Mouse (Mus musculus): ENCODE results near the gene Acer2. TPM values are rescaled to one million over a fixed set of nuclear protein-coding genes. Genes with fewer than 3 reads are reported as not detected.
"Not testable (repeated sequence)": the region's sequence is repeated elsewhere in the genome, so short reads cannot be mapped to it uniquely, and the experiment has no call there.

The Acer2 gene
- total RNA-seq (2017), result 1.4 and 1.8 TPM in 2 replicates

- peak; percentile 67 for ATAC-seq (ENCODE audit: extremely low read depth, insufficient number of reproducible peaks, low FRiP score, poor library complexity, severe bottlenecking)
Measured at GRCm38 (mm10) chr4:86874146-86874847, at the start of gene Acer2. TSS of gene Acer2 (plus strand) at chr4:86874396.

GRCm38 (mm10) chr4:86825143-86825542 lies 49.1 kb upstream of the Acer2 start:
- no peak for ATAC-seq (ENCODE audit: extremely low read depth, insufficient number of reproducible peaks, low FRiP score, poor library complexity, severe bottlenecking)

- ATAC-seq (ENCODE audit: extremely low read depth, insufficient number of reproducible peaks, low FRiP score, poor library complexity, severe bottlenecking), result no peak
Measured at GRCm38 (mm10) chr4:86831896-86832295, 42.3 kb upstream of the Acer2 start.

GRCm38 (mm10) chr4:86841141-86841540 lies 33.1 kb upstream of the Acer2 start:
- not testable (repeated sequence) for ATAC-seq (ENCODE audit: extremely low read depth, insufficient number of reproducible peaks, low FRiP score, poor library complexity, severe bottlenecking)

GRCm38 (mm10) chr4:86845384-86845783 lies 28.8 kb upstream of the Acer2 start:
- ATAC-seq (ENCODE audit: extremely low read depth, insufficient number of reproducible peaks, low FRiP score, poor library complexity, severe bottlenecking), result no peak

GRCm38 (mm10) chr4:86847246-86847645 lies 26.9 kb upstream of the Acer2 start:
- no peak for ATAC-seq (ENCODE audit: extremely low read depth, insufficient number of reproducible peaks, low FRiP score, poor library complexity, severe bottlenecking)

GRCm38 (mm10) chr4:86851331-86851730 lies 22.9 kb upstream of the Acer2 start:
- ATAC-seq (ENCODE audit: extremely low read depth, insufficient number of reproducible peaks, low FRiP score, poor library complexity, severe bottlenecking), result no peak

- ATAC-seq (ENCODE audit: extremely low read depth, insufficient number of reproducible peaks, low FRiP score, poor library complexity, severe bottlenecking), result no peak
Measured at GRCm38 (mm10) chr4:86852018-86852417, 22.2 kb upstream of the Acer2 start.

GRCm38 (mm10) chr4:86852813-86853590 lies 21.2 kb upstream of the Acer2 start:
- no peak for ATAC-seq (ENCODE audit: extremely low read depth, insufficient number of reproducible peaks, low FRiP score, poor library complexity, severe bottlenecking)

- ATAC-seq (ENCODE audit: extremely low read depth, insufficient number of reproducible peaks, low FRiP score, poor library complexity, severe bottlenecking), result no peak
Measured at GRCm38 (mm10) chr4:86856304-86857112, 17.7 kb upstream of the Acer2 start.

- ATAC-seq (ENCODE audit: extremely low read depth, insufficient number of reproducible peaks, low FRiP score, poor library complexity, severe bottlenecking), result peak; percentile 98
Measured at GRCm38 (mm10) chr4:86857113-86858069, 16.8 kb upstream of the Acer2 start, which contains the start of gene Rps6. TSS of gene Rps6 (minus strand) at chr4:86857412.

- ATAC-seq (ENCODE audit: extremely low read depth, insufficient number of reproducible peaks, low FRiP score, poor library complexity, severe bottlenecking), result no peak
Measured at GRCm38 (mm10) chr4:86858070-86858440, 16.1 kb upstream of the Acer2 start.

- no peak for ATAC-seq (ENCODE audit: extremely low read depth, insufficient number of reproducible peaks, low FRiP score, poor library complexity, severe bottlenecking)
Measured at GRCm38 (mm10) chr4:86864087-86864486, 10.1 kb upstream of the Acer2 start.

- no peak for ATAC-seq (ENCODE audit: extremely low read depth, insufficient number of reproducible peaks, low FRiP score, poor library complexity, severe bottlenecking)
Measured at GRCm38 (mm10) chr4:86871988-86872387, 2.2 kb upstream of the Acer2 start.

- ATAC-seq (ENCODE audit: extremely low read depth, insufficient number of reproducible peaks, low FRiP score, poor library complexity, severe bottlenecking), result no peak
Measured at GRCm38 (mm10) chr4:86873072-86873471, 1.1 kb upstream of the Acer2 start.

- ATAC-seq (ENCODE audit: extremely low read depth, insufficient number of reproducible peaks, low FRiP score, poor library complexity, severe bottlenecking), result no peak
Measured at GRCm38 (mm10) chr4:86879477-86879876, 5.3 kb downstream of the Acer2 start.

GRCm38 (mm10) chr4:86881178-86881577 lies 7.0 kb downstream of the Acer2 start:
- ATAC-seq (ENCODE audit: extremely low read depth, insufficient number of reproducible peaks, low FRiP score, poor library complexity, severe bottlenecking), result no peak

- no peak for ATAC-seq (ENCODE audit: extremely low read depth, insufficient number of reproducible peaks, low FRiP score, poor library complexity, severe bottlenecking)
Measured at GRCm38 (mm10) chr4:86882413-86882812, 8.2 kb downstream of the Acer2 start.
